Mouse (Mus musculus): ENCODE measurements at regions not wholly inside any gene's neighbourhood (a gene's known extent, or its start where the extent isn't known, plus 50 kb on each side); places are given as distances from the start of the nearest gene placed in this dataset.

GRCm38 (mm10) chr5:119350325-119350915 is 320.0 kb upstream of the Tbx3 start:
- DNase-seq (ENCODE audit: low spot score in 2 of 2) = no peak

GRCm38 (mm10) chr5:119355471-119355870 is 315.0 kb upstream of the Tbx3 start:
- DNase-seq (ENCODE audit: low spot score in 2 of 2) = no peak

- no peak for DNase-seq (ENCODE audit: low spot score in 2 of 2)
These were observed 314.4 kb upstream of the Tbx3 start for GRCm38 (mm10) chr5:119356051-119356450.

GRCm38 (mm10) chr5:119359709-119360108 is 310.8 kb upstream of the Tbx3 start:
- DNase-seq (ENCODE audit: low spot score in 2 of 2) = no peak

GRCm38 (mm10) chr5:119360351-119360750 is 310.1 kb upstream of the Tbx3 start:
- no peak for DNase-seq (ENCODE audit: low spot score in 2 of 2)

GRCm38 (mm10) chr5:119361406-119362044 is 308.9 kb upstream of the Tbx3 start:
- DNase-seq (ENCODE audit: low spot score in 2 of 2) = no peak

- DNase-seq (ENCODE audit: low spot score in 2 of 2) = no peak
These were observed 308.0 kb upstream of the Tbx3 start for GRCm38 (mm10) chr5:119362452-119362851.

- no peak for DNase-seq (ENCODE audit: low spot score in 2 of 2)
These were observed 306.2 kb upstream of the Tbx3 start for GRCm38 (mm10) chr5:119364250-119364649.

GRCm38 (mm10) chr5:119365157-119365556 is 305.3 kb upstream of the Tbx3 start:
- no peak for DNase-seq (ENCODE audit: low spot score in 2 of 2)

GRCm38 (mm10) chr5:119366296-119366695 is 304.2 kb upstream of the Tbx3 start:
- DNase-seq (ENCODE audit: low spot score in 2 of 2) = no peak

- DNase-seq (ENCODE audit: low spot score in 2 of 2) = no peak
These were observed 300.0 kb upstream of the Tbx3 start for GRCm38 (mm10) chr5:119370481-119370880.

- no peak for DNase-seq (ENCODE audit: low spot score in 2 of 2)
These were observed 299.5 kb upstream of the Tbx3 start for GRCm38 (mm10) chr5:119370931-119371330.

- DNase-seq (ENCODE audit: low spot score in 2 of 2) = no peak
These were observed 296.4 kb upstream of the Tbx3 start for GRCm38 (mm10) chr5:119373774-119374700.

- no peak for DNase-seq (ENCODE audit: low spot score in 2 of 2)
These were observed 295.6 kb upstream of the Tbx3 start for GRCm38 (mm10) chr5:119374861-119375260.

GRCm38 (mm10) chr5:119378261-119378660 is 292.2 kb upstream of the Tbx3 start:
- DNase-seq (ENCODE audit: low spot score in 2 of 2) = no peak

GRCm38 (mm10) chr5:119379915-119380432 is 290.5 kb upstream of the Tbx3 start:
- no peak for DNase-seq (ENCODE audit: low spot score in 2 of 2)

- DNase-seq (ENCODE audit: low spot score in 2 of 2) = no peak
These were observed 289.0 kb upstream of the Tbx3 start for GRCm38 (mm10) chr5:119381495-119381894.

- no peak for DNase-seq (ENCODE audit: low spot score in 2 of 2)
These were observed 285.0 kb upstream of the Tbx3 start for GRCm38 (mm10) chr5:119385506-119385905.

- no peak for DNase-seq (ENCODE audit: low spot score in 2 of 2)
These were observed 283.6 kb upstream of the Tbx3 start for GRCm38 (mm10) chr5:119386821-119387220.

- DNase-seq (ENCODE audit: low spot score in 2 of 2) = no peak
These were observed 283.2 kb upstream of the Tbx3 start for GRCm38 (mm10) chr5:119387261-119387660.

GRCm38 (mm10) chr5:119388841-119389240 is 281.6 kb upstream of the Tbx3 start:
- no peak for DNase-seq (ENCODE audit: low spot score in 2 of 2)

GRCm38 (mm10) chr5:119389384-119389783 is 281.1 kb upstream of the Tbx3 start:
- no peak for DNase-seq (ENCODE audit: low spot score in 2 of 2)
